Mouse (Mus musculus): ENCODE data around the gene Garnl3. TPM values are rescaled to one million over a fixed set of nuclear protein-coding genes. Genes with fewer than 3 reads are reported as not detected.

Garnl3 gene
- polyA plus RNA-seq, 1 experiment from 2014 or later = 8.3 TPM

- Histone ChIP-seq H3K27ac (ENCODE audit: low read length) (no peak overlapping the region), H3K4me3 (ENCODE audit: low read length) (no peak overlapping the region), H3K4me2 (ENCODE audit: low read depth, low read length) (no peak overlapping the region), H3K36me3 (ENCODE audit: control insufficient read depth, insufficient read depth) (no peaks in the 10 kb centered on the region), H3K27me3 (ENCODE audit: control insufficient read depth, insufficient read depth, low read length) (no peaks in the 10 kb centered on the region), H3K4me1 (ENCODE audit: control insufficient read depth, insufficient read depth, low read length) (peaks cover 17% of the 10 kb centered on the region), H3K9ac (ENCODE audit: low read length) (no peak overlapping the region), H3K9me3 (replicated peaks; ENCODE audit: control insufficient read depth, low read length) (no peaks in the 10 kb centered on the region)
- WGBS = 61% methylated on average over 10 of the region's 10 CpGs
- no peak for ATAC-seq (replicated peaks; ENCODE audit: extremely low read depth, insufficient read depth, low FRiP score)
These were observed 41.7 kb upstream of the Garnl3 start for GRCm38 (mm10) chr2:33173126-33173525.

GRCm38 (mm10) chr2:33170777-33171565 is 39.5 kb upstream of the Garnl3 start:
- 75% methylated on average over 10 of the region's 10 CpGs for WGBS
- no peak for ATAC-seq (replicated peaks; ENCODE audit: extremely low read depth, insufficient read depth, low FRiP score)
- Histone ChIP-seq H3K4me1 (ENCODE audit: control insufficient read depth, insufficient read depth, low read length) (peaks cover 8% of the 10 kb centered on the region), H3K27ac (ENCODE audit: low read length) (no peak overlapping the region), H3K9me3 (replicated peaks; ENCODE audit: control insufficient read depth, low read length) (no peaks in the 10 kb centered on the region), H3K9ac (ENCODE audit: low read length) (no peak overlapping the region), H3K36me3 (ENCODE audit: control insufficient read depth, insufficient read depth) (no peaks in the 10 kb centered on the region), H3K4me3 (ENCODE audit: low read length) (no peak overlapping the region), H3K4me2 (ENCODE audit: low read depth, low read length) (no peak overlapping the region), H3K27me3 (ENCODE audit: control insufficient read depth, insufficient read depth, low read length) (no peaks in the 10 kb centered on the region)

- Histone ChIP-seq H3K9me3 (replicated peaks; ENCODE audit: control insufficient read depth, low read length) (no peaks in the 10 kb centered on the region), H3K4me2 (ENCODE audit: low read depth, low read length) (no peak overlapping the region), H3K27me3 (ENCODE audit: control insufficient read depth, insufficient read depth, low read length) (no peaks in the 10 kb centered on the region), H3K27ac (ENCODE audit: low read length) (no peak overlapping the region), H3K4me1 (ENCODE audit: control insufficient read depth, insufficient read depth, low read length) (peaks cover 23% of the 10 kb centered on the region), H3K36me3 (ENCODE audit: control insufficient read depth, insufficient read depth) (no peaks in the 10 kb centered on the region), H3K9ac (ENCODE audit: low read length) (no peak overlapping the region), H3K4me3 (ENCODE audit: low read length) (no peak overlapping the region)
- ATAC-seq (replicated peaks; ENCODE audit: extremely low read depth, insufficient read depth, low FRiP score) = no peak
- WGBS = 71% methylated on average over 6 of the region's 6 CpGs
These were observed 38.0 kb upstream of the Garnl3 start for GRCm38 (mm10) chr2:33169445-33169844.

- H3K36me3 ChIP-seq (ENCODE audit: control insufficient read depth, insufficient read depth) = no peaks in the 10 kb centered on the region
- no peak overlapping the region for H3K27ac ChIP-seq (ENCODE audit: low read length)
- no peaks in the 10 kb centered on the region for H3K9me3 ChIP-seq (replicated peaks; ENCODE audit: control insufficient read depth, low read length)
- H3K4me2 ChIP-seq (ENCODE audit: low read depth, low read length) = no peak overlapping the region
- ATAC-seq (replicated peaks; ENCODE audit: extremely low read depth, insufficient read depth, low FRiP score) = no peak
- H3K9ac ChIP-seq (ENCODE audit: low read length) = no peak overlapping the region
- no peaks in the 10 kb centered on the region for H3K27me3 ChIP-seq (ENCODE audit: control insufficient read depth, insufficient read depth, low read length)
- H3K4me1 ChIP-seq (ENCODE audit: control insufficient read depth, insufficient read depth, low read length) = peaks cover 23% of the 10 kb centered on the region
- no peak overlapping the region for H3K4me3 ChIP-seq (ENCODE audit: low read length)
- 83% methylated on average over 3 of the region's 3 CpGs for WGBS
These were observed 35.6 kb upstream of the Garnl3 start for GRCm38 (mm10) chr2:33167060-33167459.

- H3K36me3 ChIP-seq (ENCODE audit: control insufficient read depth, insufficient read depth) = no peaks in the 10 kb centered on the region
- no peak overlapping the region for H3K4me3 ChIP-seq (ENCODE audit: low read length)
- H3K27me3 ChIP-seq (ENCODE audit: control insufficient read depth, insufficient read depth, low read length) = no peaks in the 10 kb centered on the region
- H3K4me1 ChIP-seq (ENCODE audit: control insufficient read depth, insufficient read depth, low read length) = peaks cover 27% of the 10 kb centered on the region
- peak overlapping the region; percentile 44 for H3K9ac ChIP-seq (ENCODE audit: low read length)
- H3K27ac ChIP-seq (ENCODE audit: low read length) = peak overlapping the region; percentile 80
- no peak overlapping the region for H3K4me2 ChIP-seq (ENCODE audit: low read depth, low read length)
- H3K9me3 ChIP-seq (replicated peaks; ENCODE audit: control insufficient read depth, low read length) = no peaks in the 10 kb centered on the region
- peak; percentile 69 for ATAC-seq (replicated peaks; ENCODE audit: extremely low read depth, insufficient read depth, low FRiP score)
- 19% methylated on average over 7 of the region's 7 CpGs for WGBS
These were observed 34.4 kb upstream of the Garnl3 start for GRCm38 (mm10) chr2:33165710-33166374.

GRCm38 (mm10) chr2:33165229-33165628 is 33.8 kb upstream of the Garnl3 start:
- peak overlapping the region; percentile 44 for H3K9ac ChIP-seq (ENCODE audit: low read length)
- no peak for ATAC-seq (replicated peaks; ENCODE audit: extremely low read depth, insufficient read depth, low FRiP score)
- H3K36me3 ChIP-seq (ENCODE audit: control insufficient read depth, insufficient read depth) = no peaks in the 10 kb centered on the region
- WGBS = 62% methylated on average over 4 of the region's 4 CpGs
- peaks cover 33% of the 10 kb centered on the region for H3K4me1 ChIP-seq (ENCODE audit: control insufficient read depth, insufficient read depth, low read length)
- H3K4me3 ChIP-seq (ENCODE audit: low read length) = no peak overlapping the region
- no peak overlapping the region for H3K4me2 ChIP-seq (ENCODE audit: low read depth, low read length)
- H3K27me3 ChIP-seq (ENCODE audit: control insufficient read depth, insufficient read depth, low read length) = no peaks in the 10 kb centered on the region
- no peaks in the 10 kb centered on the region for H3K9me3 ChIP-seq (replicated peaks; ENCODE audit: control insufficient read depth, low read length)
- peak overlapping the region; percentile 80 for H3K27ac ChIP-seq (ENCODE audit: low read length)

GRCm38 (mm10) chr2:33164646-33165045 is 33.2 kb upstream of the Garnl3 start:
- Histone ChIP-seq H3K4me1 (ENCODE audit: control insufficient read depth, insufficient read depth, low read length) (peaks cover 39% of the 10 kb centered on the region), H3K27me3 (ENCODE audit: control insufficient read depth, insufficient read depth, low read length) (no peaks in the 10 kb centered on the region), H3K9ac (ENCODE audit: low read length) (no peak overlapping the region), H3K9me3 (replicated peaks; ENCODE audit: control insufficient read depth, low read length) (no peaks in the 10 kb centered on the region), H3K4me2 (ENCODE audit: low read depth, low read length) (no peak overlapping the region), H3K36me3 (ENCODE audit: control insufficient read depth, insufficient read depth) (no peaks in the 10 kb centered on the region), H3K27ac (ENCODE audit: low read length) (no peak overlapping the region), H3K4me3 (ENCODE audit: low read length) (no peak overlapping the region)
- 33% methylated on average over 3 of the region's 3 CpGs for WGBS
- ATAC-seq (replicated peaks; ENCODE audit: extremely low read depth, insufficient read depth, low FRiP score) = no peak

- no peak for ATAC-seq (replicated peaks; ENCODE audit: extremely low read depth, insufficient read depth, low FRiP score)
- Histone ChIP-seq H3K9me3 (replicated peaks; ENCODE audit: control insufficient read depth, low read length) (no peaks in the 10 kb centered on the region), H3K4me1 (ENCODE audit: control insufficient read depth, insufficient read depth, low read length) (peaks cover 42% of the 10 kb centered on the region), H3K27me3 (ENCODE audit: control insufficient read depth, insufficient read depth, low read length) (no peaks in the 10 kb centered on the region), H3K4me2 (ENCODE audit: low read depth, low read length) (no peak overlapping the region), H3K36me3 (ENCODE audit: control insufficient read depth, insufficient read depth) (no peaks in the 10 kb centered on the region), H3K4me3 (ENCODE audit: low read length) (no peak overlapping the region), H3K27ac (ENCODE audit: low read length) (no peak overlapping the region), H3K9ac (ENCODE audit: low read length) (no peak overlapping the region)
- 82% methylated on average over 2 of the region's 2 CpGs for WGBS
These were observed 30.7 kb upstream of the Garnl3 start for GRCm38 (mm10) chr2:33162126-33162525.

GRCm38 (mm10) chr2:33160326-33160973 is 29.0 kb upstream of the Garnl3 start:
- Histone ChIP-seq H3K36me3 (ENCODE audit: control insufficient read depth, insufficient read depth) (no peaks in the 10 kb centered on the region), H3K9ac (ENCODE audit: low read length) (peak overlapping the region; percentile 28), H3K4me1 (ENCODE audit: control insufficient read depth, insufficient read depth, low read length) (peaks cover 30% of the 10 kb centered on the region), H3K9me3 (replicated peaks; ENCODE audit: control insufficient read depth, low read length) (no peaks in the 10 kb centered on the region), H3K27ac (ENCODE audit: low read length) (peak overlapping the region; percentile 70), H3K4me3 (ENCODE audit: low read length) (no peak overlapping the region), H3K4me2 (ENCODE audit: low read depth, low read length) (no peak overlapping the region), H3K27me3 (ENCODE audit: control insufficient read depth, insufficient read depth, low read length) (no peaks in the 10 kb centered on the region)
- peak; percentile 65 for ATAC-seq (replicated peaks; ENCODE audit: extremely low read depth, insufficient read depth, low FRiP score)
- WGBS = 40% methylated on average over 12 of the region's 12 CpGs
